Mouse (Mus musculus): ENCODE results near the gene Gm42791.

Gene Gm42791

DNA sequence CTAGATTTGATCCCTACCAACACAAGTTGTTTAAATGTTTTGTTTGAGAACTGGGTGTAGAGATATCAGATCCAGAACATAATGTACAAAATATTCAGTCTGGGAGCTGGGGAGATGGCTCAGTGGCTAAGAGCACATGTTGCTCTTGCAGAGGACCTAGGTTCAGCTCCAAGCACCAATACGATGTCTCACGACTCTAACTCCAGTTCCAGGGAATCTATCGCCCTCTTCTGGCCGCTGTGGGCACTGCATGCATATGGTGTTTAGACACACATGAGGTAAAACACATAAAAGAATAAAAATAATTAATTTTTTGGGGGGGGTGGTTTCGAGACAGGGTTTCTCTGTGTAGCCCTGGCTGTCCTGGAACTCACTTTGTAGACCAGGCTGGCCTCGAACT is 42.5 kb downstream of the Gm42791 start:
- peak; percentile 54 for DNase-seq (ENCODE audit: low spot score)

- DNase-seq (ENCODE audit: low spot score) = no peak
These were observed 43.6 kb downstream of the Gm42791 start for GRCm38 (mm10) chr5:148951360-148951759.

DNA sequence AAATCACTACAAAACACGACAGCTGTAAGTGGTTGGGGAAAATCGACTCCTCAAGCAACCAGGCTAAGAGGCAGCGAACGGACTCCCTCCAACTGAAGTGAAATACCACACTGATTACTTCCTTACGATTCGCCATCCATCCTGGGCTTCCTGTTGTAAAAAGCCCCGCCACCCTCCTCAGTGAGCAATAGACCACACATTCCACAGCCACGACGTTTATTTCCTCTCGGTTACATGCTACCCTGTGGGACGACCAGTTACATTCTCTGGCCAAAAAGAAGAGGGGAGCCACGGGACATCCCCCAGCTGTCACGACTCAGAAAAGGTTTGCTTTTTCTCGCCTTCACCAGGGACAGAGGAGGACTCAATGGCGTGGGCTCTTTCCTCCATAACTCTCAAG is 44.9 kb downstream of the Gm42791 start:
- no peak for DNase-seq (ENCODE audit: low spot score)

GRCm38 (mm10) chr5:148948577-148948976 is 46.4 kb downstream of the Gm42791 start:
- no peak for DNase-seq (ENCODE audit: low spot score)

- no peak for DNase-seq (ENCODE audit: low spot score)
These were observed 47.5 kb downstream of the Gm42791 start for GRCm38 (mm10) chr5:148947412-148947811.

GRCm38 (mm10) chr5:148946787-148947186 is 48.2 kb downstream of the Gm42791 start:
- peak; percentile 25 for DNase-seq (ENCODE audit: low spot score)

- no peak for DNase-seq (ENCODE audit: low spot score)
These were observed 49.2 kb downstream of the Gm42791 start for GRCm38 (mm10) chr5:148945735-148946134.

- DNase-seq (ENCODE audit: low spot score) = no peak
These were observed 50.9 kb downstream of the Gm42791 start for GRCm38 (mm10) chr5:148944024-148944423.

DNA sequence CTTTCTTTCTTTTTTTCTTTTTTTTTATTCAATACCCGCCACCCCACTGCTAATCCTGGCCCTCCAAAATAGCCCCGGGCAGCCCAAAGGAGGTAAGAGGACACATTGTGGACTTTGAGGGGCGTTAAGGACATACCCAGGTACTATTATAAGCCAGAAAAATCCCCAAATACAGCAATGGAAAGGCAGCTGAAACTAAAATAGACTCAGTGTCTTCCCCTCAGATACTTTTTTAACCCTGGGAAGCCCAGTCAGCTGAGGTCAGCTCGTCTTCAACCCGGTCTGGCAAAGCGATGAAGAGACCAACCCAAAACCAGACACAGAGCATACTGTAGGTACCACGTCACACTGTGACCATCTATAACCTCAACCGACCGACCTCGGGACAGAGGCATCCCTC is 51.5 kb downstream of the Gm42791 start:
- DNase-seq (ENCODE audit: low spot score) = no peak

GRCm38 (mm10) chr5:148942957-148943356 is 52.0 kb downstream of the Gm42791 start:
- no peak for DNase-seq (ENCODE audit: low spot score)

DNA sequence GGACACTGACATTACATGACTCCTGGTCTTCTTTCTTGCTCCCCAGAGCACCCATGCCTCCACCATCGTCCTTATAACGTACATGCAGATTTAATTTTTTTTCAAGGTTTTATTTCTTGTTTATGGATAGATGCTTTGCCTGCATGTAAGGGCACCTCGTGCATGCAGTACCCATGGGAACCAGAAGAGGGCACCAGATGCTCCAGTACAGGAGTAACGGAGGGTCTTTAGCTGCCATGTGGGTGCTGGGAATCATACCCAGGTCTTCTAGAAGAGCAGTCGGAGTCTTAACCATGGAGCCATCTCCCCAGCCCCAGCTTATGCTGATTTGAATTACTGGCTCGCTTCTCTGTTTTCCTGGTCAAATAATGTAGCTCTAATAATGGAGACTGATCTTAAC is 52.6 kb downstream of the Gm42791 start:
- no peak for DNase-seq (ENCODE audit: low spot score)

DNA sequence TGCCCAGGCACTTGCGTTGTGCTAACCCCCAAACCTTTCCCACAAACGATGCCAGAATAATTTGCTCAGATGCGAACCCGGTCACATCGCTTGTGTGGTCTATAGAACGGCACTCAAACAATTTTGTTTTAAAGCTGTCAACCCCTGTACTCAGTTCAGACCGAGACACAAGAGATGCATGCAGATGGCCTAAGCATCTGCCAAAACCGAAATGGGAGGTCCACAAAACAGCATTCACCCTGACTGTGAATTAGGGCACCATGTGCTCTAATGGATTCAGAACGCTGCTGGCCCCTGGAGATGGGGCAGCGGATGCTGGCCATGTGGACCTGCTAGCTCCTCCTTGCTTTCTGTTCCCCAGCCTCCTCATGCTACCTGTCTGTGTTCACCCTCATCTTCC is 53.1 kb downstream of the Gm42791 start:
- peak; percentile 17 for DNase-seq (ENCODE audit: low spot score)

DNA sequence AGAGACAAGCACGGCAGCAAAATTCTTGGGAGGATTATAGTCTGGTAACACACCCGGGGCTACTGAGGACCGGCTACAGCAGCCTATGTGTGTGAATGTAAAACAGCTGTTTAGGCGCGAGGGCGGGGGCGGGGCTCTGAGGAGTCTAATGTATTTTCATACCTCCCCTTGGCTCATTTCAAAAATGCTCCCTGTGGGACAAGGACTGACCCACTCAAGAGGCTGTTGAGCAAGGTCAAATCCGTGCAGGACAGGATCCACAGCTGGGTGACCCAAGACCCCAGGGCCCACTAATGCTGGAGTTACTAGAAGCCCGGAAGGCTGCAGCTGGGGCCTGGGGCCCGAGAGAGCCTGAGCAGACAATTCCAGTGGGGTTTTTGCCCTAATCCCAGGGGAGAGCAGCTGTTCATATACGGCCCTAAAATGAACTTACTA is 55.0 kb downstream of the Gm42791 start:
- DNase-seq (ENCODE audit: low spot score) = no peak

DNA sequence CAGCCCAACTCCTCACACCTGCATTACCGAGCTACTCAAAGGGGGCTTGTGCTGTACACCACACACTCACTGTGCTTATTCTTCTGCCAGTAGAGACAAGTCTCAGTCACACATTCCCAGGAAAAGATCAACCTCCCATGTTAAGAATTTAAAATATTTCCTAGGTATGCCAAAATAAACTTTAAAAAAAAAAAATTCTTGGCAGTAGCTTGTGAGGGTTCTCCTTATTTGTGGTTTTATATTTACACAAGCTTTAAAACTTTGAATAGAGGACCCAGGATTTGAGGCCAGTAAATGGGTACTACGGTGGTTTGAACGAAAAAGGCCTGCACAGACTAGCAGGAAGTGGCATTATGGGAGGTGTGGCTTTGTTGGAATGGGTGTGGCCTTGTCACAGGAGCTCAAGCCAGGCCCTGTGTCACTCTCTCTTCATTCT is 58.4 kb downstream of the Gm42791 start:
- DNase-seq (ENCODE audit: low spot score) = no peak

DNA sequence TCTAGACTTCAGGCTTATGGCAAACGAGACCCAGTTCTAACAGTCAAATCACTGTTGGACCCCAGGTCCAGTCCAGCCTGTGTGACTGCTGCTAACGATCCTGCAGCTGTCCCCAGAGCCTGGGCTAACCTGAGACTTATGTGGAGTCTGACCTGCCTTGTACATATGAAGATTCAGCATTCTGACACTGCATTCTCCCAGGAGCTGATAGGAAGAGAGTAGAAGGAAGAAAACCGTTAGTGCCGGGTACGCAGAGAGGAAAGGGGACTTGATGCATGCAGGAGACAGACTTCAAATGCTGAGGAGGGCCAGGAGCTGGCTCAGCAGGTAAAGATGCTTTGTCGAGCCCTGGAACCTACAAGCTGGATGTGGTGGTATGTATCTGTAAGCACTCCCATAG is 59.1 kb downstream of the Gm42791 start:
- no peak for DNase-seq (ENCODE audit: low spot score)

DNA sequence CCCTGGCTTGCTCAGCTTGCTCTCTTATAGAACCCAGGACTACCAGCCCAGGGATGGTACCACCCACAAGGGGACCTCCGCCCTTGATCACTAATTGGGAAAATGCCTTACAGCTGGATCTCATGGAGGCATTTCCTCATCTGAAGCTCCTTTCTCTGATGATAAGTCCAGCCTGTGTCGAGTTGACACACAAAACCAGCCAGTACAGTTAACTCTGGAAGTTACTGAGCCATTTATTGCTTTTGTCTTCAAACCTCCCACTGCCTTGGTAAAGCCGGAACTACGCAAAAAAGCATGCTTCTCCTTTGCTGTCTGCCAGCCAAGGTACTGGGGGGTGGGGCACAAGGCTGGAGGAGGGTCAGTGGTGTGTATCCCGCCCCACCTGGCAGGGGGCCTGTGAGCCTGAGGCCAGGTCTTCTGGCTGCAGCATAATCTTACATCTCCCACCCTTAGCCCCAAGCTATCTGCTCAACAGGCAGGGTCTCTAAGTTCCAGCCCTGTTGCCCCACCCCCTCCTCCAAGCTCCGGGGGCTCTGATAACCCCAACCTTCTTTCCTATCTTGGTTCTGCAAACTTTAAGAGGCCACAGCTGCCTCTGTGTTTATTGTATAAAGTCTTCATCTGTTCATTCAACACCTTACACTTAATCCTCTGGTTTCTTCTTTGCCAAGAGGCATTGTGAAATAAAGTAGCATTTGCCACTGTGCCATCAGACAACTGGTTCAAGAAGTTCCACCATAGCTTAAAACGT is 59.7 kb downstream of the Gm42791 start:
- no peak for DNase-seq (ENCODE audit: low spot score)

GRCm38 (mm10) chr5:148934457-148934856 is 60.5 kb downstream of the Gm42791 start:
- DNase-seq (ENCODE audit: low spot score) = no peak

DNA sequence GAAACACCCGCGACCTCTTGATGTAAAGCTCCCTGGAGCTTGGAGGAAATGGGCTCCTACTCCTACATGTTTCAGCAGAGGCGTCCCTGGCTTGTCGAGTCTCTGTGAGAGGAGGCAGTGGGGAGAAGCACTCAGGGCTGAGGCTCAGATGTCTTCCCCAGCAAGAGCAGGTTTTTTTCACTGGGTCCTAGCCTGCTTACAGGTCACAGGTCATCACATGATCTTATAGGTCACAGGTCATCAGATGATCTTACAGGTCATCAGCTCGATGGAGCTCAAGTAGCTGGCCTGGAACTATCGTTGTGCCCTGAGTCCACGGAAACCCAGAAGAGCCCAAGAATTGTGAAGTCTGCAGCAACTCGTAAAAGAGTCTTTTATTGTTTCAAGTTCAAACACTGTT is 61.2 kb downstream of the Gm42791 start:
- DNase-seq (ENCODE audit: low spot score) = no peak

- no peak for DNase-seq (ENCODE audit: low spot score)
These were observed 63.6 kb downstream of the Gm42791 start for GRCm38 (mm10) chr5:148931301-148931700.

DNA sequence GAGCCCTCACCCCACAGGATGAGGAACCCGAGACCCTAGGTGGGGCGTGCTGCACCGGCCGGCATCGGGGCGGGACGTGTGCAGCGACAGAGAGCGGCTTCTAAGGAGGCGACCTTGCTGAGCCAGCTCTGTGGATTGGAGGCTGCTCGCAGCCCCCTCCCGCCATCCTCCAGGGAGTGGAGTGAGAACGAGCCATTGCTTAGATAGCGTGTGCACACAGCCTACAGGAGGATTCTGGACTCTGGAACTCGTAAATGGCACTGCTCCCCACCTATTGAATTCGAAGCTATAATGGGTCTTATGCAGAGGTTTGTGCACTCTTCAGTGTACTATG is 65.9 kb downstream of the Gm42791 start, which contains the start of gene Katnal1:
TSS of gene Katnal1 (minus strand) at position 205 of the 334 bp plus-strand sequence.
- no peak for DNase-seq (ENCODE audit: low spot score)

- DNase-seq (ENCODE audit: low spot score) = peak; percentile 97
These were observed 66.4 kb downstream of the Gm42791 start for GRCm38 (mm10) chr5:148928382-148929115.

DNA sequence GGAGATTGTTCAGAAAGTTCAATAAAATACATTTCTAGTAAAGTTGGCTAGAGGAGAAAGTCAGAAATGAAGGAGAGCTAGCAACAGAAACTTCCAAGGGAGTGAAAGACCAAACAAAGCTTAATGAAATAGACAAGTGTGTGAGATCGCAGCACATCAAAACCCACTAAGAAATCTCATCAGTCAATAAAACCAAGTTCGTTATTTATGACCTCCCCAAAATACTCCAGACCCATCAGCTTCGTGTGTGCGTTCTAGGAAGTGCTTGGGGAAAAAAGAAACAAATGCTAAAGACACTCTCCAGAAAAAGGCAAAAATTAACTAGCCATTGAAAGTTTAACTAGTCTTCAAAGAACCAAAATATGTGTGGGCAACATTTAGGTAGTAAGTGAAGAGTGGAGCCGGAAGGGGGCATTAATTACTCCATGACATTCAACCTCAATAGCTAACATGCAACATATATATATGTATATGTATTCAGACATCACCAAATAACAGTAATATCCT is 67.2 kb downstream of the Gm42791 start:
- no peak for DNase-seq (ENCODE audit: low spot score)

DNA sequence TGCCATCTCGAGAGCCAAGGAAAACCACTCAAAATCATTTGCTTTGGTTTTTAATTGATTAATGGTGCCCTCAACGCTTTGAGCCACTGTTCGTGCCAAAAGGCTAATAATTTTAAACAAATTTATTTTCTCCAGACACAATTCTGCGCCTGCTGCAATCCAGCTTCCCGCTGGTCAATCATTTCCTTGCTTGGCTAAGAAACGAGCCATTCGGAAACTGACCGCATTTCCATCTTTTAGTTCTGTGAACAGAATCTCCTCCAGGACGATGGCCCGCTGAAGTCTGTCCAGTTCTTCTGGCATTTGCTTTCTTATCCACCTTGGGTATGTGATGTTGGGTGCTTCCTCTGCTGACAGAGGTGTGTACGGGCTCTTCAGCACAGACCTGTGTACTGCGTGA is 70.4 kb downstream of the Gm42791 start:
- no peak for DNase-seq (ENCODE audit: low spot score)
